Mouse (Mus musculus): ENCODE measurements around the gene Cep44. TPM values are rescaled to one million over a fixed set of nuclear protein-coding genes. Genes with fewer than 3 reads are reported as not detected.

Cep44 gene
- total and polyA plus RNA-seq, 3 experiments: 4.3 to 18.0 (median 16.6) TPM

DNA sequence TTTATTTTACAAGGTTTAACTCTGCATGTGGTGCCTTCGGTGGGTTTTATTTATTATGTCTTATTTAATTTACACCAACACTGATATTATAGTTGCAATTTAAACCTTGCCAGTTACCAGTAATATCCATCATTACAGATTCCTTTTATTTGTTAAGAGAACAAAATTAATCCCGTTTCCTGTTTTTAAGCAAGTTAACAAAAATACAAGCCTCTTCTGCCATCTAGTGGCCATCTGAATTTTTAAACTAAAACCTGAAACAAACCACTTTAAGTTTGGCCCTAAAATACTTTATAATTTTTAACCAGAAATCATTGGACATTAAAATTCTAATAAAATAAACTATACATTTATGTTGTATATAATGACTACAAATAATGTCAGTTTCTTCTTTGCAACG is 64.8 kb downstream of the Cep44 start:
- DNase-seq: no peak

Small RNAs within 50 kb of the gene (microRNA-seq; reads per million reads assigned to microRNA genes)
- gene Gm25992: 0 reads per million in 2 experiments

Other genes with a start within 250 kb of the Cep44 start
- gene Fbxo8, start within 50 bp of the Cep44 start, total RNA-seq (2021): 10 to 100 TPM; 45.0 to 53.1 TPM
- 144 and 149 TPM in 2 replicates for gene Fbxo8, start within 50 bp of the Cep44 start, polyA plus RNA-seq (2012; rRNA removed)

Data from adrenal gland, adult 2 months (tissue).